ENCODE assay signal across 8 mouse cellular contexts in genomic region chr4:152282721-152283120, GRCm38 (mm10). TPM values are rescaled to one million over a fixed set of nuclear protein-coding genes. Genes with fewer than 3 reads are reported as not detected.
DNase-seq lines count a peak whose midpoint lies in the region; ATAC-seq lines count a peak whose summit lies in the region.

No protein-coding gene starts in this region.

- WGBS in limb, embryonic 13.5 days: 19% methylated on average over 34 of the region's 34 CpGs

- H3K36me3 ChIP-seq in megakaryocyte, embryonic 14.5 days (replicated peaks; ENCODE audit: low read length): no peaks in the 10 kb centered on the region
- H3K36me3 ChIP-seq in limb, embryonic 13.5 days: peaks cover 17% of the 10 kb centered on the region
- no peaks in the 10 kb centered on the region for H3K36me3 ChIP-seq in splenic B cell, adult 2 months (ENCODE audit: control insufficient read depth, insufficient read depth, low read length, poor library complexity, severe bottlenecking)

- peaks cover 3% of the 10 kb centered on the region for H3K9me3 ChIP-seq in megakaryocyte, embryonic 14.5 days
- H3K9me3 ChIP-seq in limb, embryonic 13.5 days: no peaks in the 10 kb centered on the region

- H3K4me3 ChIP-seq in megakaryocyte, embryonic 14.5 days (replicated peaks): peak overlapping the region; percentile 88
- H3K4me3 ChIP-seq in limb, embryonic 13.5 days: peak overlapping the region; percentile 42

- peak overlapping the region; percentile 68 for H3K4me2 ChIP-seq in limb, embryonic 13.5 days (replicated peaks)

- H3K27me3 ChIP-seq in megakaryocyte, embryonic 14.5 days (replicated peaks): peaks cover 93% of the 10 kb centered on the region
- H3K27me3 ChIP-seq in limb, embryonic 13.5 days: peaks cover 88% of the 10 kb centered on the region
- H3K27me3 ChIP-seq in splenic B cell, adult 2 months (ENCODE audit: control insufficient read depth, insufficient read depth, low read length, poor library complexity, severe bottlenecking): no peaks in the 10 kb centered on the region

- H3K4me1 ChIP-seq in megakaryocyte, embryonic 14.5 days: peaks cover 39% of the 10 kb centered on the region
- H3K4me1 ChIP-seq in limb, embryonic 13.5 days: peaks cover 11% of the 10 kb centered on the region

- H3K27ac ChIP-seq in limb, embryonic 13.5 days: no peak overlapping the region

- DNase-seq in cerebellum, adult 11-12 months: peak; percentile 46
- no peak for DNase-seq in cerebellum, postnatal 10 days
- peak; percentile 25 for DNase-seq in splenic B cell, adult 2 months (ENCODE audit: low read depth, low spot score)
- DNase-seq in layer of hippocampus, postnatal 14 days (ENCODE audit: low spot score in 2 of 2): no peak
- DNase-seq in layer of hippocampus, adult 11-12 months (ENCODE audit: low spot score): no peak

- ATAC-seq in megakaryocyte, adult 5-6 weeks (ENCODE audit: poor library complexity, severe bottlenecking): no peak
- ATAC-seq in limb, embryonic 13.5 days (ENCODE audit: low FRiP score, low read depth): no peak

- peak overlapping the region; percentile 50; the same call in 1 of the 2 replicates for H3K9ac ChIP-seq in limb, embryonic 13.5 days

RNA-seq across cellular contexts. Expression of gene Gpr153, which starts 8.7 kb away (rescaled TPM):
- 0.11 TPM in 1 of 2 replicates, not detected in the other for polyA plus RNA-seq in megakaryocyte, embryonic 14.5 days (2012; ENCODE audit: insufficient read depth, low replicate concordance)
- total RNA-seq in megakaryocyte, adult 5-6 weeks (2015): not detected in 2 replicates
- 0.04 and 1.7 TPM in 2 replicates for total RNA-seq in megakaryocyte, adult 5-6 weeks (2017)
- 9.8 and 10.6 TPM in 2 replicates for polyA plus RNA-seq in limb, embryonic 13.5 days (2015; fragmentation: Nextera tagmentation; extraction: Ambion mirVana)
- 10 to 100 TPM in 1 of 2 experiments, 1 to 10 TPM in 1; 8.9 to 14.4 TPM for total RNA-seq in layer of hippocampus, postnatal 14 days (2021)

RNA-seq across cellular contexts. Expression of gene Hes3, which starts 8.7 kb away (rescaled TPM):
- not detected in 2 replicates for polyA plus RNA-seq in megakaryocyte, embryonic 14.5 days (2012; ENCODE audit: insufficient read depth, low replicate concordance)
- total RNA-seq in megakaryocyte, adult 5-6 weeks (2015): not detected in 2 replicates
- not detected in 2 replicates for total RNA-seq in megakaryocyte, adult 5-6 weeks (2017)
- polyA plus RNA-seq in limb, embryonic 13.5 days (2015; fragmentation: Nextera tagmentation; extraction: Ambion mirVana): not detected in 2 replicates
- total RNA-seq in layer of hippocampus, postnatal 14 days (2021): not detected

RNA-seq across cellular contexts. Expression of gene Icmt, which starts 14.3 kb away (rescaled TPM):
- polyA plus RNA-seq in megakaryocyte, embryonic 14.5 days (2012; ENCODE audit: insufficient read depth, low replicate concordance): 5.8 and 20.7 TPM in 2 replicates
- total RNA-seq in megakaryocyte, adult 5-6 weeks (2015): 8.7 and 9.3 TPM in 2 replicates
- 9.7 and 11.9 TPM in 2 replicates for total RNA-seq in megakaryocyte, adult 5-6 weeks (2017)
- polyA plus RNA-seq in limb, embryonic 13.5 days (2015; fragmentation: Nextera tagmentation; extraction: Ambion mirVana): 21.8 and 27.0 TPM in 2 replicates
- 10 to 100 TPM; 33.8 to 34.6 TPM for total RNA-seq in layer of hippocampus, postnatal 14 days (2021)

RNA-seq across cellular contexts. Expression of gene Rnf207, which starts 36.1 kb away (rescaled TPM):
- polyA plus RNA-seq in megakaryocyte, embryonic 14.5 days (2012; ENCODE audit: insufficient read depth, low replicate concordance): 1.8 and 3.8 TPM in 2 replicates
- not detected in 2 replicates for total RNA-seq in megakaryocyte, adult 5-6 weeks (2015)
- not detected in 2 replicates for total RNA-seq in megakaryocyte, adult 5-6 weeks (2017)
- 0.32 and 0.34 TPM in 2 replicates for polyA plus RNA-seq in limb, embryonic 13.5 days (2015; fragmentation: Nextera tagmentation; extraction: Ambion mirVana)
- total RNA-seq in layer of hippocampus, postnatal 14 days (2021): 1 to 10 TPM; 2.6 to 6.0 TPM

RNA-seq across cellular contexts. Expression of gene Rpl22, which starts 42.8 kb away (rescaled TPM):
- 2.6 and 82.5 TPM in 2 replicates for polyA plus RNA-seq in megakaryocyte, embryonic 14.5 days (2012; ENCODE audit: insufficient read depth, low replicate concordance)
- 968 and 1,019 TPM in 2 replicates for total RNA-seq in megakaryocyte, adult 5-6 weeks (2015)
- total RNA-seq in megakaryocyte, adult 5-6 weeks (2017): 2,015 and 2,172 TPM in 2 replicates
- 371 and 395 TPM in 2 replicates for polyA plus RNA-seq in limb, embryonic 13.5 days (2015; fragmentation: Nextera tagmentation; extraction: Ambion mirVana)
- 100 to 1,000 TPM; 227 to 233 TPM for total RNA-seq in layer of hippocampus, postnatal 14 days (2021)

Comparison
In these comparisons a context has a peak if more than half of its experiments do, and no peak if none do; other contexts are left out.
1. DNase-seq: peak in cerebellum, adult 11-12 months (single experiment) and splenic B cell, adult 2 months (single experiment); none in cerebellum, postnatal 10 days (0 of 2), layer of hippocampus, postnatal 14 days (0 of 2) and layer of hippocampus, adult 11-12 months (single experiment).